Mouse (Mus musculus) embryonic facial prominence, embryonic 14.5 days (tissue): ENCODE measurements around the gene Oit3. TPM values are rescaled to one million over a fixed set of nuclear protein-coding genes. Genes with fewer than 3 reads are reported as not detected.

Experiments used
- ATAC-seq: fragments of 200-750 bp; cut with Nextera tagmentation; 2 replicates; pipeline ENCODE4 v1.8.0; 2017; ENCODE audit warnings: low read depth, moderate number of reproducible peaks, moderate TSS enrichment
- DNase-seq: peaks from one replicate; pipeline ENCODE4 v3.0.0-alpha.2; 2015; ENCODE audit warnings: low spot score
- H3K27ac ChIP-seq: fragments of 300-500 bp; sonication (generic); replicated peaks from 2 replicates; pipeline ENCODE4 v1.5.1; 2014; ENCODE audit warnings: low read depth, mild to moderate bottlenecking, low read length, moderate library complexity
- H3K27me3 ChIP-seq: fragments of 300-500 bp; sonication (generic); replicated peaks from 2 replicates; pipeline ENCODE4 v1.6.1; 2014; ENCODE audit warnings: low read length; ENCODE audit not compliant: control insufficient read depth, insufficient read depth
- H3K36me3 ChIP-seq: fragments of 300-500 bp; sonication (generic); 2 replicates; pipeline ENCODE4 v1.6.1; 2014; ENCODE audit warnings: low read length, mixed read lengths; ENCODE audit not compliant: control insufficient read depth, insufficient read depth
- H3K4me1 ChIP-seq: fragments of 300-500 bp; sonication (generic); 2 replicates; pipeline ENCODE4 v1.6.1; 2014; ENCODE audit warnings: antibody characterized with exemption, low read length; ENCODE audit not compliant: control insufficient read depth, insufficient read depth
- H3K4me2 ChIP-seq: fragments of 300-500 bp; sonication (generic); 2 replicates; pipeline ENCODE4 v1.6.1; 2014; ENCODE audit warnings: low read depth, mild to moderate bottlenecking, low read length, moderate library complexity, mixed read lengths
- H3K4me3 ChIP-seq: fragments of 300-500 bp; sonication (generic); 2 replicates; pipeline ENCODE4 v1.5.1; 2014; ENCODE audit warnings: low read depth, mild to moderate bottlenecking, low read length
- H3K9ac ChIP-seq: fragments of 300-500 bp; sonication (generic); 2 replicates; pipeline ENCODE4 v1.6.1; 2014; ENCODE audit warnings: low read depth, mild to moderate bottlenecking, low read length, moderate library complexity, mixed read lengths
- H3K9me3 ChIP-seq: fragments of 300-500 bp; sonication (generic); 2 replicates; pipeline ENCODE4 v1.6.1; 2016; ENCODE audit warnings: low read length; ENCODE audit not compliant: control insufficient read depth
- WGBS: fragments of 180-500 bp; shearing (Covaris S2); extraction: QIAGEN DNeasy Blood & Tissue Kit; methylation state at CpG from one replicate; pipeline ENCODE4 v1.1.7; 2014; 5-methylcytosine and 5-hydroxymethylcytosine counted together
- polyA plus RNA-seq: library from polyadenylated mRNA; unstranded; fragments of >200 nt; fragmentation: Nextera tagmentation; extraction: Ambion mirVana; gene quantifications from 2 replicates; pipeline ENCODE4 v1.2.1, GENCODE M21; 2014

Gene Oit3
- polyA plus RNA-seq: 0.64 and 0.70 TPM in 2 replicates

DNA sequence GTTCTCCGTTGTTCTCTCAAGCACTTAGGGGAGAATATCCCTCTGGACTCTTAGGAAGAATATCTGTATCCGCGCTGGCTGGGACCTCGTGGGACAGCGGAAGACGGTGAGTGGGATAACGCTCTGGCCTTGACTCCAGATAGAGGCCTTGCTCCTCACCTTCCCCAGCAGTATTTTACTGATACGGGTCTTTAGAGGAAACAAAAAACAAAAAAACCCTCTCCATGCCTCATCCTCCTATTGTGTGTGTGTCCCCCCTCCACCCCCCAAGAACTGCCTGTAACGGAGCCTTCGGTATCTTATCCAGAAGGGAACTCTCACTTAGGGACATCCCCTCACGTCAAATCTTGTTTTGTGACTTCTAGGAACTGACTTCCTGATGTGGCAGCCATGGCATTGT lies at the start of gene Oit3:
TSS of gene Oit3 (minus strand) at position 44 of the 400 bp plus-strand sequence.
- no peak within 1 kb of the TSS for H3K9ac ChIP-seq
- H3K4me2 ChIP-seq: no peak within 1 kb of the TSS
- DNase-seq (no peak), ATAC-seq (no peak)
- 78% methylated on average over 11 of the region's 11 CpGs for WGBS
- no peaks in the 10 kb centered on the region for H3K36me3 ChIP-seq
- H3K4me1 ChIP-seq: peaks cover 15% of the 10 kb centered on the region
- H3K9me3 ChIP-seq: no peaks in the 10 kb centered on the region
- H3K27me3 ChIP-seq: no peaks in the 10 kb centered on the region
- H3K27ac ChIP-seq: peak within 1 kb of the TSS; percentile 53; the same call in 1 of the 2 replicates
- H3K4me3 ChIP-seq: no peak within 1 kb of the TSS

DNA sequence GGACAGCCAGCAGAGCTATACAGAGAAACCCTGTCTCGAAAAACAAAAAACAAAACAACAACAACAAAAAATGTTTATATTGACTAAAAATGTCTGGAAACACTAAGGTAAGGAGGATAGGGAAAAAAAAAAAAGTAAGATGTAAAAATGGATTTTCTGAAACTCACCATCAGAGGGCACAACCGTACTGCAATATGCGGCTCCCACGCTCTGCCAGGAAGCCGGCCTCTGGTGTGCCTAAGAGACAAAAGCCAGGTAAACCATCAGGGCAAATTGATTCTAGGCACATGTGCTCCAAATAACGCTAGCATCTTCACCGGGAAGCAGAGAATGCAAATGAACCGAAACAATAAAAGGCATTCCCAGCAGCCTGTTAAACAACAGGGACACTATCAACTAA lies 49.3 kb upstream of the Oit3 start:
- peaks cover 12% of the 10 kb centered on the region for H3K9me3 ChIP-seq
- no peak overlapping the region for H3K9ac ChIP-seq
- 85% methylated on average over 8 of the region's 8 CpGs for WGBS
- H3K4me1 ChIP-seq: no peaks in the 10 kb centered on the region
- DNase-seq (no peak), ATAC-seq (no peak)
- no peak overlapping the region for H3K4me3 ChIP-seq
- H3K36me3 ChIP-seq: 0 out of 2 replicates have a peak, but pooled peaks cover 6% of the 10 kb centered on the region
- H3K4me2 ChIP-seq: no peak overlapping the region
- H3K27ac ChIP-seq: no peak overlapping the region
- H3K27me3 ChIP-seq: no peaks in the 10 kb centered on the region

DNA sequence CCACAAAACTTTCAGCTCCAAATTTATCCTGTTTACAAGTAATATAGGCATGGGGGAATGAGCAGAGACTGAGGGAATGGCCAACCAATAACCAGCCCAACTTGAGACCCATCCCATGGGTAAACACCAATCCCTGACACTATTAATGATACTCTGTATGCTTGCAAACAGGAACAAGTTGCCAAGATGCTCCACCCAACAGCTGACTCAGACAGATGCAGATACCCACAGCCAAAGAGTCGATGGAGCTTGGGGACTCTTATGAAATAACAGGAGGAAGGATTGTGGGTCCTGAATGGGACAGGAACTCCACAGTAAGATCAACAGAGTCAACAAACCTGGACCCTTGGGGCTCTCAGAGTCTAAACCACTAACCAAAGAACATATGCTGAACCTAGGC lies 47.8 kb upstream of the Oit3 start:
- no peak for DNase-seq
- Histone ChIP-seq H3K27ac (no peak overlapping the region), H3K4me2 (no peak overlapping the region), H3K9ac (no peak overlapping the region), H3K4me1 (no peaks in the 10 kb centered on the region), H3K36me3 (0 out of 2 replicates have a peak, but pooled peaks cover 6% of the 10 kb centered on the region), H3K9me3 (peaks cover 12% of the 10 kb centered on the region), H3K27me3 (no peaks in the 10 kb centered on the region), H3K4me3 (no peak overlapping the region)
- no peak for ATAC-seq
- 89% methylated on average over 1 of the region's 1 CpGs for WGBS

DNA sequence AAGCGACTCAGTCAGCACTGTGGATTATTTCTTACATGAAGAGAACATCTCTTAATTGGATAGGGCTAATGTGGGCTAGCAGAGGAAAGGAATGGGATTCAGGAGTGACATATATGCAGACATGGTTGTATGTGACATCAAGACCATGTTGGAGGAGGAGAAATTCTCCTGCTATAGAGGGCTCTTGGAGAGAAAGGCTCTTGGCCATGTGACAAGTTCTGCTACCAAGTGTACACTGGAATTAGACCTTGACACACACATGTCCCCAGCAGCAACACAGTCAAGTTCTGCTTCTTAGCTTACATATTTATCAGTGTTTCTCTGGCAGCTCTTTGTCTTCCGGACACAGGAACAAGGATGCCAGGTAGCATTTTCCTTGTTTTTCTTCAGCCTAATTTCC lies 45.8 kb upstream of the Oit3 start:
- H3K9ac ChIP-seq: no peak overlapping the region
- H3K27me3 ChIP-seq: no peaks in the 10 kb centered on the region
- no peak for ATAC-seq
- no peak overlapping the region for H3K27ac ChIP-seq
- no peak overlapping the region for H3K4me3 ChIP-seq
- 89% methylated on average over 2 of the region's 2 CpGs for WGBS
- H3K9me3 ChIP-seq: peaks cover 12% of the 10 kb centered on the region
- no peak for DNase-seq
- 0 out of 2 replicates have a peak, but pooled peaks cover 6% of the 10 kb centered on the region for H3K36me3 ChIP-seq
- H3K4me1 ChIP-seq: no peaks in the 10 kb centered on the region
- H3K4me2 ChIP-seq: no peak overlapping the region

- Histone ChIP-seq H3K4me1 (no peaks in the 10 kb centered on the region), H3K27me3 (no peaks in the 10 kb centered on the region), H3K4me3 (no peak overlapping the region), H3K4me2 (no peak overlapping the region), H3K36me3 (0 out of 2 replicates have a peak, but pooled peaks cover 6% of the 10 kb centered on the region), H3K9ac (no peak overlapping the region), H3K27ac (no peak overlapping the region), H3K9me3 (no peaks in the 10 kb centered on the region)
- WGBS: 67% methylated on average over 6 of the region's 6 CpGs
- ATAC-seq (no peak), DNase-seq (peak; percentile 46)
Observed at GRCm38 (mm10) chr10:59484318-59484717, 42.7 kb upstream of the Oit3 start.

GRCm38 (mm10) chr10:59481381-59481780 lies 39.8 kb upstream of the Oit3 start:
- ATAC-seq: no peak
- 88% methylated on average over 5 of the region's 5 CpGs for WGBS

DNA sequence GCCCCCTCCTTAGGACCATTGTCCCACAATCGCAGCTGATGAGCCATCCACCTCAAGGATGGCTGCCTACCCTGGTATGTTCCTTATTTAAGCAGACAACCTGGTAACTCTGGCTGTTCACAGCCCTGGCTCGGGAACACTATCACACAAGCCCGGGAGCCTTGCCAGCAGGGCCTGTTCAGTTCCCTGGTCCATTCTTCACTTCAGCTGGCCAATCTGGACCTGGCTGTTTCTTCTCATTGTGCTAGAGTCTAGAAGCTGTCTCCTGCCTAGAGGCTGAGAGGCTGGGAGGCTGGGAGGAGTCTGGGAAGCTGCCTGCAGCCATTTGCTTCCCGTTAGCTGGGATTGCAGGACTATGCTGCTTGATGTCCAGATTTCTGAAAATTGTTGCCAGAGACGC lies 28.9 kb upstream of the Oit3 start:
- DNase-seq: no peak
- 44% methylated on average over 5 of the region's 5 CpGs for WGBS
- Histone ChIP-seq H3K4me3 (no peak overlapping the region), H3K27me3 (no peaks in the 10 kb centered on the region), H3K9ac (no peak overlapping the region), H3K9me3 (no peaks in the 10 kb centered on the region), H3K27ac (no peak overlapping the region), H3K4me2 (no peak overlapping the region), H3K36me3 (peaks cover 3% of the 10 kb centered on the region; the same call in 1 of the 2 replicates), H3K4me1 (no peaks in the 10 kb centered on the region; the same call in 1 of the 2 replicates)
- ATAC-seq: no peak

More at GRCm38 (mm10) chr10:59481381-59481780, 39.8 kb upstream of the Oit3 start:
- no peaks in the 10 kb centered on the region for H3K36me3 ChIP-seq
- no peaks in the 10 kb centered on the region for H3K4me1 ChIP-seq
- no peak overlapping the region for H3K9ac ChIP-seq
- no peak overlapping the region for H3K4me2 ChIP-seq
- H3K9me3 ChIP-seq: peaks cover 12% of the 10 kb centered on the region
- no peak overlapping the region for H3K27ac ChIP-seq
- no peak overlapping the region for H3K4me3 ChIP-seq
- DNase-seq: no peak
- H3K27me3 ChIP-seq: no peaks in the 10 kb centered on the region

GRCm38 (mm10) chr10:59467297-59467696 lies 25.7 kb upstream of the Oit3 start:
- 85% methylated on average over 12 of the region's 12 CpGs for WGBS
- ATAC-seq (no peak), DNase-seq (no peak)
- Histone ChIP-seq H3K27me3 (no peaks in the 10 kb centered on the region), H3K4me2 (no peak overlapping the region), H3K9me3 (no peaks in the 10 kb centered on the region), H3K4me1 (no peaks in the 10 kb centered on the region; the same call in 1 of the 2 replicates), H3K36me3 (peaks cover 3% of the 10 kb centered on the region; the same call in 1 of the 2 replicates), H3K4me3 (no peak overlapping the region), H3K9ac (no peak overlapping the region), H3K27ac (no peak overlapping the region)

- Histone ChIP-seq H3K27me3 (no peaks in the 10 kb centered on the region), H3K4me3 (no peak overlapping the region), H3K4me1 (no peaks in the 10 kb centered on the region; the same call in 1 of the 2 replicates), H3K4me2 (no peak overlapping the region), H3K27ac (no peak overlapping the region), H3K9me3 (no peaks in the 10 kb centered on the region), H3K36me3 (peaks cover 3% of the 10 kb centered on the region; the same call in 1 of the 2 replicates), H3K9ac (no peak overlapping the region)
- no peak for DNase-seq
- ATAC-seq: no peak
- 54% methylated on average over 4 of the region's 4 CpGs for WGBS
Observed at GRCm38 (mm10) chr10:59466626-59467025, 25.0 kb upstream of the Oit3 start.
